Mouse (Mus musculus) cerebellum, adult 9-10 months (tissue): ENCODE data around the gene Ctsa.
"Not testable (repeated sequence)": the region's sequence is repeated elsewhere in the genome, so short reads cannot be mapped to it uniquely, and the experiment has no call there.

Source experiments
- DNase-seq: peaks from one replicate; pipeline ENCODE4 v3.0.0; 2022

Gene Ctsa

GRCm38 (mm10) chr2:164805332-164805718, 27.3 kb upstream of the Ctsa start:
- no peak for DNase-seq

GRCm38 (mm10) chr2:164806614-164807013, 26.1 kb upstream of the Ctsa start:
- no peak for DNase-seq

GRCm38 (mm10) chr2:164813557-164813956, 19.1 kb upstream of the Ctsa start:
- DNase-seq: no peak

- no peak for DNase-seq
Measured at GRCm38 (mm10) chr2:164815348-164815747, 17.3 kb upstream of the Ctsa start.

GRCm38 (mm10) chr2:164815821-164816220, 16.9 kb upstream of the Ctsa start:
- no peak for DNase-seq

- DNase-seq: no peak
Measured at GRCm38 (mm10) chr2:164817206-164817605, 15.5 kb upstream of the Ctsa start.

GRCm38 (mm10) chr2:164817703-164818102, 15.0 kb upstream of the Ctsa start:
- no peak for DNase-seq

- DNase-seq: no peak
Measured at GRCm38 (mm10) chr2:164821060-164821459, 11.6 kb upstream of the Ctsa start.

- DNase-seq: peak; percentile 100
Measured at GRCm38 (mm10) chr2:164822636-164823165, 10.0 kb upstream of the Ctsa start, which contains the start of gene Zswim1. Zswim1 (plus strand) TSS chr2:164822686.

- no peak for DNase-seq
Measured at GRCm38 (mm10) chr2:164823181-164823585, 9.5 kb upstream of the Ctsa start.

- no peak for DNase-seq
Measured at GRCm38 (mm10) chr2:164823969-164824368, 8.7 kb upstream of the Ctsa start.

GRCm38 (mm10) chr2:164825521-164825920, 7.2 kb upstream of the Ctsa start:
- DNase-seq: no peak

- no peak for DNase-seq
Measured at GRCm38 (mm10) chr2:164827146-164827850, 5.4 kb upstream of the Ctsa start.

GRCm38 (mm10) chr2:164828437-164828836, 4.2 kb upstream of the Ctsa start, which contains the start of gene Spata25:
Spata25 (minus strand) TSS chr2:164828537.
- DNase-seq: no peak

- no peak for DNase-seq
Measured at GRCm38 (mm10) chr2:164829090-164829489, 3.6 kb upstream of the Ctsa start.

GRCm38 (mm10) chr2:164831029-164831428, 1.6 kb upstream of the Ctsa start:
- DNase-seq: no peak

- peak; percentile 61 for DNase-seq
Measured at GRCm38 (mm10) chr2:164832032-164832747, 483 bp upstream of the Ctsa start.

- DNase-seq: peak; percentile 95
Measured at GRCm38 (mm10) chr2:164833314-164833959, 764 bp downstream of the Ctsa start, which contains the start of gene Neurl2. Neurl2 (minus strand) TSS chr2:164833456.

GRCm38 (mm10) chr2:164834531-164834930, 1.9 kb downstream of the Ctsa start:
- no peak for DNase-seq

GRCm38 (mm10) chr2:164835164-164835563, 2.5 kb downstream of the Ctsa start:
- DNase-seq: no peak

- DNase-seq: no peak
Measured at GRCm38 (mm10) chr2:164845782-164846181, 13.1 kb downstream of the Ctsa start.

- DNase-seq: no peak
Measured at GRCm38 (mm10) chr2:164850061-164850460, 17.4 kb downstream of the Ctsa start.

- not testable (repeated sequence) for DNase-seq
Measured at GRCm38 (mm10) chr2:164855572-164855971, 22.9 kb downstream of the Ctsa start.
